Mouse (Mus musculus): ENCODE data around the gene Nat9.

The Nat9 gene

DNA sequence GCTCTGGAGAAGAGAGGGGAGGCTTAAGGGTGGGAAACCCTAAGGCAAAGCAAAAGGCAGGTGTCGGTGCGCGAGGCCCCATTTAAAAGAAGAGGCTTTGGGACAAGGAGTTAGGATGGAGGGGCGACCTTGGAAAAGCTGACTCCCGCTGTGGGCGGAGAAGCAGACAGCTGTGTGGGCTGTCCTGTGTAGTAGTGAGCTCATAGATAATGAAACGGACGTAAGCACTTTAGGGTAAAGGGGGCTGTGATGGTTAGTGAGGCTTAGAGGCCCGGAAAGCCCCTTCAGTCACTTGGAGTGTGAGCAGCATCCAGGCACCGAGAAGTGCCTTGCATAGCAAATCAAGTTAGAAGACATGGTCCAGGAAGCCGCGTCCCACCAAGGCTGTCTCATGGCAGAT lies at the start of gene Nat9:
Gene Nat9 (minus strand): TSS at position 167 of the 400 bp plus-strand sequence.
- no peak for DNase-seq

DNA sequence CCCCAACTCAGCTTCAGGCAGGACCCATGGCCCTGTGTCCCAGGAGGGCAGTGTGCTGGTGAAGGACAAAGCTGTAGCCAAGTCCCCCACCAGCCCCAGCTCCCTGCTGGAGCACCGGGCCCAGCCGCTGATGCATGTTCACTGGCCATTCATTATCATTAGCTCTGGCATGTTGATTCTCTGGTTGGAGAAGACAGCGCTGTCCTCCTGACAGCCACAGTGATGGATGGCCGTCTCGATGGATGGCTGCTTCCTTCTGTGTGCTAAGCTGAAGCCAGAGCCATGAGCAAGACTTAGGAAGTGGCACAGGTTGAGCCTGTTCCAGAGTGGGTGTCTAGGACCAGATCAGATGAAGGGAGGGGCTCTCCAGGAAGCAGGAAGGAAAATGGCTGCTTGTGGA lies 48.9 kb upstream of the Nat9 start:
- DNase-seq = no peak

DNA sequence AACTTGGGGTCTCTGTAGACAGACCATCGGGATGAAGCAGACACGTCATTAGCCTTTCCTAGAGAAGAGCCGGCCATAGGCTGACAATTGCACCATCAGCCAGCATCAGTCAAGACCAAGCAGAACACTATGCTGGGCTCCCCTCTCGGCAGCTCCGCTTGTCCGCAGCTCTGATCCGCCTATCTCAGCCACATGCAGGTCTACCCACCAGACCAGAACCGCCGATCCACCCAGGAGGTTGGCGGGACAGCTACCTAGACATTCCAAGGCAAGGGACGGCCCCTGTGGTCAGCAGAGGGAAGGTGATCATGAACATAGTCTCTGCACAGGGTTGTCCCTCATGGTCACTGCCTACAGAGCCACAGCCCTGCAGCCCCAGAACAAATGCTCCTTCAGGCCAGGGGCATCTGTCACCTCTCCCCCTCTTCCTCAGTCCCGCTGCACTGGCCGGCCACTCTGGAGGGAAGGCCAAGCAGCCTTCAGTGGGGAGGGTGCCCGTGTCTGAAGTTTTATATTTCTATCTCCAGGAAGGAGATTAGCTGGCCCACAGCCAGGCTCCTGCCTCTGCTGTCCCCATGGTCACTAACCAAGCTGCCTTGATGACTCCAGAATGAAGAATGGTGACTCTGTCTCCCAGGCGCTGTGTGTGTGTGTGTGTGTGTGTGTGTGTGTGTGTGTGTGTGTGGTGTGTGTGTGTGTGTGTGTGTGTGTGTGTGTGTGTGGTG lies 46.8 kb upstream of the Nat9 start:
- DNase-seq = no peak

DNA sequence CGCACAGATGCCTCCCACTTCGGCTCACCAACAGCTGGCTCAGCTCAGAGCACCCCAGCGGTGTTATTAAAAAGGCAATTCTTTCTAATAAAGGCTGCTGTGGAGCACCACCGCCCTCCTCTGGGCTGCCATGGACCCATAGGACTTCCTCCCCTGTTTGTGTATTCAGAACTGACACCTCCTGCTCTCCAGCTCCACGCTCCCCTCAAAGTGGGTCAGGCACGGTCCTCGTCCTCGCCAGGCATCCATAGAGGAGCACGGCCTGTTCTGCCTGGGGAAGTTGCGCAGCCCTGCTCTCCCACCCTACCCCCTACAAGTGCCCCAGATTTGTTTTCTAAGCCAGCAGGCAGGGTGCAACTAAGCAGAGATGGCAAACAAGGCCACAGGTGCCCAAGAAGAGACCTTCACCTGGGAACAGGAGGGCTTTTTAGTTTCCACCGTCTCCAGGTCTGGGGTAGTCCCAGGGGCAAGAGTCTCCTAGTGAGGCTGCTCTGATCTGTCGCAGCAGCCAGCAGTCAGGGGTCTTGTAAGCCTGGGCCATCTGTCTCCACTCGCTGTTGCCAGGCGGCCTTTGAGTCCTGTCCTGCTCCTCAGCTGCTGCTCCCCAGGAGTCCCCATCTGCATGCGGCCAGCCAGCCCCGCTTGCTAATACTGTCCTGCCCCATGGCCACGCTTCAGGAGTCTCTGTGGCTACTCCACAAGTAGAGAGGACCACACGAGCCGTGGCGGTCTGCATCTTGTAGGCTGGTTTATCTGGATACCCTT lies 46.0 kb upstream of the Nat9 start:
- no peak for DNase-seq

DNA sequence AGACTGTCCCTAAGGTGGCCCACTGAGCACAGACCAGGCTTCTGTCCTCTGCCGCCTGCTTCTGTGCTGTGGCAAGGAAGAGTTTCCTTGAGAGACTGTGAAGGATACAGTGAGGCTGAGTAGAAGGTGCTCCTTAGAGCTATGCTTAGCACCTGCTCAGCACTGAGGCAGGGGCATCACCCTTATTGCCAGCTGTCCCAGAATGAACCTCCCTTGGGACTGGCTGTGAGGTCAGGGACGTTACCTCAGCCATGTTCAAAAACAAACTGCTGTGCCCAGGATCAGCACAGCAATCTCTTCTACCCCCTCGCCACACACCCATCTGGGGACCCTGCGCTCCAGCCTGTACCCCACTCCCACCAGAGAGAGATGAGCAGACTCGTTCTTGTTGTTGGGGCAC lies 45.2 kb upstream of the Nat9 start:
- DNase-seq = no peak

DNA sequence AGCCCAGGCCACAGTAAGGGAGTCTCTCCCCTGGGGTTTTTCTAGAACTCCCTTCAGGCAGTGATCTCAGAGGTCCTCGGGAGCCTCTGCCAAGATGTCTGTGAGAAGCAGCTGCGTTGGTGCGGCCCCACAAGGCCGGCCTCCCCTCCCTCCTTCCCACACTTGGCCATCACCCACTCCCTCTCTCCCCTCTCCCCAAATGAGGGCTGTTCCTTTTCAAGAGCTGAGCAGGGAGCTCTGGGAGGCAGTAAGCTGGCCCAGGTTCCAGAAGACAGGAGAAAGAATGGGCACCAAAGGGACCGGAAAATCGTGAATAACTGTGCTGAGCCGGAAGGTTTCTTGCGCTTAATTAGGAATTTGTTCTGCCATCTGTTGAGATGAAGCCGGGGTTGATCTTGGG lies 44.3 kb upstream of the Nat9 start:
- no peak for DNase-seq

DNA sequence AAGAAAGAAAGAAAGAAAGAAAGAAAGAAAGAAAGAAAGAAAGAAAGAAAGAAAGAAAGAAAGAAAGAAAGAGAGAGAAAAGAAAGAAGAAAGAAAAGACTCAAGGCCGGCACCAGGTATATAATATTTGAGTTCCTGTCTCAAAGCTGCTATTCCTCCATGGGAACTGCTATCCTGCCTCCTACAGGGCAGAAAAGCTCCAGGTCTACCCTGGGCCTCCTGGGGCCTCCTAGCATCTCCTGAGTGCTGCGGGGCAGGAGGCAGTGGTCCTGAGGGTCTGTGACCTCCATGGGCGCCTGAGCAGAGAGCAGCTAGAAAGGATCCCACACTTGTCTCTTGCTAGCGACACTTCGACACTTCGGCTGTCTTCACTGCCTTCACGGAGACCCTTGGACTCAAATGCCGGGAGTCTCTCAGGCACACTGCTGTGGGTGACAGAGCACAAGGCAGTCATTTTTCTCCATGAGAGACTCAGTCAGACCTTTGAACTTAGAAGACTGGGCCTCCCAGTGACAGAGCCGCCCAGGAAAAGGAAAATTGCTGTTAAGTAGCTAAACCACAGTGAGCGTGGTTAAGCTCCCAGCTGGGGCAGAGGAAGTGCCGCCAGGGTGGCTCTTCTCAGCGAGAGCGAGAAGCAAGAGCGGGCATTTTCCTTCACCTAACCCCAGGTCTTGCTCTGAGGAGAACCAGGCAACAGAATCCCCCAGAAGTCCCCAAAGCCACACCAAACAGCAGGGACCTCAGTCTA lies 43.7 kb upstream of the Nat9 start:
- peak; percentile 40 for DNase-seq

DNA sequence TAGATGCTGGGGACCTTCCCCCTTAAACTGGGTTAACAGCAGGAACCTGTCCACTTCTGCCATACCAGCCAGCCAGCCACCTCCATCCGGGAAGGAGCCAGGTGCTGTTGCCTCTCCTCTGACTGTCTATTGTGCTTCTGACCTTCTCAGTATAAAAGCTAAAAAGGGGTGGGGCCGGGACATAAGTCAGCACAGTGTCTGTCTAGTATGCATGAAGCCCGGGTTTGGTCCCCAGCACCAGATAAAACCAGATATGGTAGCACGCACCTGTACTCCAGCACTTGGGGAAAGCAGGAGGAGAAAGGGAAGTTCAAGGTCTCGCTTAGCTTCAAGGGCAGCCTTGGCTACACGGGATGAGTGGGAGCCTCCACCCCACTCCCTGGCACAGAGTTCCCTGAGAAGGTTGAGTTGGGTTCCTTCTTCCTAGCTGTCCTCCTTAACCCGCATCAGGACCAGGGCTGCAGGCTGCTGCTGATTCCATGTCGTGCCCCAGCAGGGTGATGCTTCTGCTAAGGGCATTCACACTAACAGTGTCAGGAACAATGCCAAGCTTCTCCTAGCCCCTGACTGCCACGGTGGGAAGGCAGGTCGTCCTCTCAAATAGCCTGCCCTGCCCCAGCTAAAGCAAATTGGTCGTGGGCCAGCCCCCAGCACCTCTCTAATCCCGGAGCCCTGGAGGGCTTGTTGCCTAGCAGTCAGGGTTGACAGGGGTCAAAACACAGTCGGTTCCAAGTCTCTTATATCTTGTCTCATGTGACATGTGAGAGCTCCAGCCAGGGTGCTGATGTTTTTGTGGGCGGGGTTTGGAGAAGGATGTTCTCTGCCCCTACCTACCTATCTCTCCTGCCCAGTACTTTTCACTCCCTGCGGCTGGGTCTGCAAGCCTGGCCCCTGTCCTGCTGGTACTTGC lies 41.6 kb upstream of the Nat9 start:
- DNase-seq = no peak

DNA sequence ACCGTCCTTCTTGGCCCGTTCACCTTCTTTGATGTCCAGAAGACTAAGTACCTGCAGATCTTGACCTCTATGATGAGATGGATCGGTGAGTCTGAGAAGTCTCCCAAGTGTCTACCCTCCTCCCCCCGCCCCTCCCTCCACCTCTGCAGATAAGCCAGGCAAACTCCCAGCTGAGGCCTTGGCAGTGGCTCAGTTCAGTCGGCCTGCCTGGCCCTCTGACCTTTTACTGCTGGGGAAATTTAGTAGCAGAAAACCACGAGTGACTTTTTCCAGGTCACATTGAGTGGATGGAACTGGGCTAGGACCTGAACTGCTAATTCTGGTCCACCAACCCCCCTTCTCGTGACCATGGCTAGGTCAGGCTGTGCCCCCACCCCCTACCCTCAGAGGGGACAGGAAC lies 40.8 kb upstream of the Nat9 start:
- no peak for DNase-seq

DNA sequence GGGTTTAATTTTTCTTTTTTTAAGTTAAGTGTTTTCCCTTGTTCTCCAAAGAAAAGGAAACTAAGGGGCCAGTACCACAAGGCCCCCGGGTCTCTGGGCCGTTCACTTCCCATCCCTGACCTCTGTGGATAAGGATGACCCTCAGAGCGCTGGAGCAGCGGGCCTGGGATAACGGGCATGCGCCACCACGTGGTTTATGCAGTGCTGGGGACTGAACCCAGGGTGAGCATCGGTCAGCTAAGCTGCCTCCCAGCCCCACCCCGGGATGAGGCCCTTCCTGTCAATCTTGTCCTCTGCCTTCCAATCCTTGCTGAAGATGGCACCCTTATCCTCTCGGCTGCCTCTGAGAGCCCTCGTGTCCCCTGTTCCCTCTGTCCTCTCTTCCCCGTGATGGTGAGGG lies 40.0 kb upstream of the Nat9 start:
- no peak for DNase-seq

DNA sequence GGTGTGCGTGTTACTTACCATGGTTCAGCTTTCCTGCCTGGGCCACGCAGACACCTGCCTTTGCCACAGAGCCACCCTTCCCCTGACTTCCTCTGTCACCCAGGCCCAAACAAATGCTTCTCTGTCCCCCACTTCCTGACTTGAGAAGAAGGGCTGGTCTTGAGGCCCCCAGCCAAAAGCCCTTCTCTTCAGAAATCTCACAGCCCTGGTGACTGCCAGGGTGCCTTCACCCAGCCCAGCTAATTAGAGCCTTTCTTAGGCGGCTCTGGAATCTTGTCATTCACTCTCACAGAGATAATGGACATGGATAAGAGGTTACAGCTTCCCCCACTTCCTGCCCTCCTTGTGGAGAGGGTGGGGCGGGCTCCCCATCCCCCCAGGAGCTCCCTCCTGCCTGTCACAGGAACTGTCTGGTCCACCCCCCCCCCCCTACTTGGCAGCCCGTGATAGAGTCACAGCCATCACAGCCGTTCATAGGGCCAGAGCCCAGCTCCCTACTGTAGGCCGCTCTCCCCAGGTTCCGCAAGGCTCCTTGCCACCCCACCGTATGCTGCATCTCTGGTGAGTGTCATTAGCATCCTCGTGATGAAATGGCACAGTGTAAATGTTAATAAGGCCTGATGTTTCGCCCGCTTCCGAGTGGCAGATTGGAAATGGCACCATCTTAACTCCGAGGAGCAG lies 39.3 kb upstream of the Nat9 start:
- DNase-seq = no peak

DNA sequence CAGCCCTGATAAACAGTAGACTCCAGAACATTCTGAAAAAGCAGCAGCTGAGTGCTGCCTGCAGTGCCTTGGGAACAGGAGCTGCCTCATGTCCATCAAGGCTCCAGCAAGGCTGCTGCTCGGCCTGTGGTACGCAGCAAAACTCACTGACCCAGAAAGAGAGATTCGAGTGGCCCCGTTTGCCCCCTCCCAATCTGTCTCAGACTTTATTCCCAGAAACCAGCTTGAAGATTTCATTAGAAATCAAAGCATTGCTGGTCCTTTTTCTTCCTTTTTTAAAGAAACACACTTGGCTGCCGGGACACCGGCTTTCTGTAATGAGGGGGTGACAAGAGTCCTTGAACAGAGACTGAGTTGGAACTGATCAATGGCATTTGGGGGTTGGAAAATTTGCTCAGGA lies 37.6 kb upstream of the Nat9 start:
- DNase-seq = no peak

DNA sequence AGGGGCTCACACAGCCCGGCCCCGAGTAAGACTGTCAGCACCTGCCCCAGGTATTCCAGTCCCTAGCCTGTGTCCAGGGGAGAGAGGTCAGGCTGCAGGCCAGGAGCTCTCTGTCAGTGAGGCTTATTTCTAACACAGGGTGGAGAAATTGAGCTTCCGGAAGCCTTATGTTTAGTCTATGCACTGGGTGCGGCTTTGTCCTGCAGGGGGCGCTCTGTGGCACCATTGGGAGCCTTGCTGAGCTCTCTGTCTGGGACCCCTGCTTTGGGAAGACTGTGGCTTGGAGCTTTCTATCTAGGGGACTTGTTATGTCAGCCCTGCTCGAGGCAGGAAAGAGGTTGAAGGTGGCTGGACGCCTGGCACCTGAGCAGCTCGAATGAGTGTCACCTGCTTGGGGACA lies 37.2 kb upstream of the Nat9 start:
- peak; percentile 47 for DNase-seq

DNA sequence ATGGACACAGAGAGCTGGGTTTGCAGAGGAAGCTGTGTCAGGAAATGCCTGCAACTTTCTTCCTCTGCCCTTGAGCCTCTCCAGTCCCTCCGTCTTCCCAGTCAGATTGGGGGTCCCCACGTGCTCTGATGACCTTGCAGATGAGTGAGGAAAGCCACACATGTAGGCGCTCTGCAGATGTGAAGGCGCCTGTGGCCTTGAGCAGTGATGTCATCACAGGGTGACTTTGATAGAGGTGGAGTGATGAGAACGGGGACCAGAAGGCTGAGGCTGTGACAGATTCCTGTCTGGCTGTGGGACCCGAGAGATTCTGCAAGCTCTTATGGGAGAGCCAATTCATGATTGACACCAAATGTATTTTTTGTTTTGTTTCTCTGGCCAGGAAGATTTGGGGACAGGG lies 36.2 kb upstream of the Nat9 start:
- DNase-seq = no peak

DNA sequence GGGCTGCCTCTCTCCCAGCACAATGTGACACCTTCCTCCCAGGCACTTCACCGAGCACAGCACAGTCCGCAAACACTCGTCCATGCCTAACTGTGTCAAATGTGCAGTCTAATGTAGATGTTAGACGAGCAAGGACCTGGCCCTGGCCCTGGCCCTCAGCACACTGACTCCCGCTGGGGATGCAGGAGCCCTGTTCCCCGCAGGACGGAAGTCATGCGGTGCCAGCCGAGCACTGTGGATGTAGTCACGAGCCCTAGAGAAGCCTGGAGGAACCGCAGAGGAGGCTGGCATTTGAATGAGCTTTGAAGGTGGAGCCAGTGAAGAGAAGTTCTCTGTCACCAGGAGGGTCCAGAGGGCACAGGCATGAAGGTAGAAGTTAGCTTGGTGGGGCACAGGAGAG lies 35.8 kb upstream of the Nat9 start:
- DNase-seq = no peak

DNA sequence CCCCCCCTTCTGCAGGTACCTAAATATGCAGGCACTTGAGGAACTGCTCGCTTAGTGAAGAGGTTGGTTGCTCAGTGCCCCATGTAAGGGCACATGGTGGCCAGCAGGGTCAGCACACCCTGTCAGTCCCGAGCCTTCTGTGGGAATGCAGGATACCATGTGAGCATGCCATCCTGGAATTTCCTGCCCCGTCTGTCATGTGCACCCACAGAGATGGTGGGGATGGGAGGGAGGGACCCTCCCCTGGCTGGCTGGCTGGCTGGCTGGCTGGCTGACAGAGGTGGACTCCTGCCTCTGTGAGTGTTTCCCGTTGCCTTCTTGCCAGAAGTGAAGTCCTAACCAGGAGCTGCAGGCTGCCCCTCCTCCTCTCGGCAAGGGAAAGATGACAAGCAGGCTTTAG lies 34.9 kb upstream of the Nat9 start:
- DNase-seq = no peak

DNA sequence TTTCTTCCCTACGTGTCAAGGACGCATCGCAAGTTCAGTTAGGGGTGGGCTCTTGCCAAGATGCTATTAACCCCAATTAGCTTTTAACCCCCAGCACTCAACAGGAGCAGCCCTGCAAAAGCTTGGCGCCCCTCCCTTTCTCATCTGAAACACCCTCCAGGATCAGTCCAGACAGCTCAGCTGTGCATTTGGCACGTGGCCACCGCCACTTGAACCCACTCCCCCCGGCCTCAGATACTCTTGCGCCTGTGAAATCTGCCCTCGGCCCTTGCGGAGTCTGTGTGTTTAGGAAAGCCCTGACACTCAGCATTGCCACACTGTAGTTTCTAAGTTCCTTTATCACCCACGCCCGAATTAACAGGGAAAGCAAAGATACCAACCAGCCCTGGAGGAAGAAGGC lies 34.4 kb upstream of the Nat9 start:
- no peak for DNase-seq

DNA sequence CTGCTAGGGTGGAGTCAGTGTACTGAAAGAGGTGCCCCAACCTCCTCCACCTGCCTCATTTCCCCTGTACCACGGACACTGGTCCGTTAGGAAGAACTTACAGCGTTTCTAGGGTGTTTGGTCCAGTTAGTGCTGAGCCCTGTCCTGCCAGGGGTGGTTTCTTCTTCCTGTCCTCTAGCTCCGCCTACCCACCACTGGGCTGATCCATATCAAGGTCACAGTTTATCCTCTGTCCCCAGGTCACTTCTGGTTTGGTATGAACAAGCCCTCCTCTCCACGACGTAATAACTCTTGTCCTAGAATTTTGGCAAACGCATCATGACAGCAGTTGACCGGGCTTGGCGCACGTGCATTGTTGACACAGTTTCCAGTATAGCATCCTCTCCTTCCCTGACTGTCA lies 32.0 kb upstream of the Nat9 start:
- no peak for DNase-seq

DNA sequence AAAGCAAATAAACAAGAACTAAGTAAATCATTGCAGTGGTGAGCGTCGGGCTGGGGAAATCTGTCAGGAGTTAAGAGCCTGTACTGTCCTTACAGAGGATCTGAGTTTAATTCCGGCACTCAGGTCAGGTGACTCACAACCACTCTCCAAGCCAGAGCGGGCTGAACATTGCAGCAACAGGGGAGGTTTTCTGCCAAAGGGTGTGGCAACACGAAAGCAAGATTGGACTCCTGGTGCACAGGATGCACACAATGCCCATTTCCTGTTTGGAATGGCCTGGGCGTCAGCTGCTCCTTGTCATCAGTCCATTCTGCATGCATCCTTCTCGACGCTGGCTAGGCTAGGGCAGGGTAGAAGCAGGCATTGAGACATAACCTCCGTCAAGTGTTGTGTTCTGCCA lies 31.6 kb upstream of the Nat9 start:
- peak; percentile 31 for DNase-seq

DNA sequence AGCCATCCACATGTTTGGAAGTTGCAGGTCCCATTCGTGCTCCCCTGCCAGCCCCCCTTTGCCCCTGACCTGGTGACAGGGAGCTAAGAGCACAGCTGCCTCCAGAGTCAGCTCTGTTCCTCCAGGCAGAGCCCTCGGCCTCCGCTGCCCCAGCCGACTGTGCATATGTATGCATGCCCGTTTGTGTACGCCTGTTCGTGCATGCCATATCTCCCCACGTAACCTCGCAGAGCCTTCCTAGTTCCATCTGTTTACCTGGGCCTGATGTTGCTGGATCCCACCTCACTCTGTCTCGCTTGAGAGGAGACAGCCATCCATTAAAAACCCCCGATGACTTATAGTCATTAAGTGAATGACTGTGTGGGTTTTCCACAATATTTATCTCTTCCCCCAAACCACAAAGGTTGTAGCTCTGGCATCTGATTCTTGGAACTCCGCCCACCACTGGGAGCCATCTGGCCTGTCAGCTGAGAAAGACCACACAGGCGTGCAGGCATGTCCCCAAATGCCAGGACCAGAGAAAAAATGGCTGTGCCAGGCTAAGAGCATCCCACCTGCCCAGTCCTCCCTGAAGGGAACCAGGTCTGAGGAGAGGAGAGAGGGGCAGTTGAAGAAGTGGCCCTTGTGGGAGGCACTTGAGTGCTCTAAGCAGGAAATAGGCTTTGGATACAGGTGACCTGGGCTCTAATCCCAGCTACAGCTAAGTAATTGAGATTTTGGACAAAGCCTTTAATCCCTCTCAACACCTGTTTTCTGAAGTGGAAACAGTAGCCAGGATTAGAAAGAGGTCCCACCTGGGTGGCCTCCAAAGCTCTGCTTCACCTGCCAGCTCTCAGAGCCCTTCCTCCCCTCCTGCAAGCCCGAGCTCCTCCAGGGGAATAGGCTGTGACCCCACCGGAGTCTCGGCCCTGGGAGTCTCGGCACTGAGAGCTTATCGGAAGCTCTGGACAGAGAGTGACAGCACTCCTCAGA lies 30.1 kb upstream of the Nat9 start:
- DNase-seq = no peak

DNA sequence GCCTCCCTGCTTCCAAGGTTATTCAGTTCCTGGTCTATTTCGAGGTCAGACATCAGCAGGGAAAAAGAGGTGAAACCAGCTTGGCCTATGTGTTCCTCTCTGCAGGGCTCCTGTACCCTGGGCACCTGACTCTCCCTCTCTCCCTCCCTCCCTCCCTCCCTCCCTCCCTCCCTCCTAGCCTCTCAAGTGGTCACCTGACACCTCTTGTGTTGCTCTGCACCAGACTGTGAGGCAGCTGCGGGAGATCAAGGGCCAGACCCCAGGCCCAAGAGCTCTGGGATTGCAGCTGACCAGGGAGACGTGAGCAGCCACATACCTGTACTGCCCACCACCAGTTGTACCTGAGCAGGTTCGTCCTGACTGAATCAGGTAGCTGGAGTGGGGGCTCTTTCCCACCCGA lies 27.5 kb upstream of the Nat9 start:
- no peak for DNase-seq
